Mouse (Mus musculus) natural killer cell, adult 2 months (primary cell): Measurements from ENCODE around the gene Dlgap1.

ENCODE experiments used
- DNase-seq, 2 experiments: peaks; one replicate each; pipeline ENCODE4 v3.0.0; 2022; ENCODE audit warnings: low spot score in 2 of 2

Dlgap1 gene

GRCm38 (mm10) chr17:70614407-70615060 is 645.7 kb downstream of the Dlgap1 start:
- DNase-seq, result no peak

GRCm38 (mm10) chr17:70622493-70622892 is 653.6 kb downstream of the Dlgap1 start:
- no peak for DNase-seq

- no peak for DNase-seq
These were observed 657.5 kb downstream of the Dlgap1 start for GRCm38 (mm10) chr17:70626396-70626795.

- no peak for DNase-seq
These were observed 658.1 kb downstream of the Dlgap1 start for GRCm38 (mm10) chr17:70626925-70627324.

GRCm38 (mm10) chr17:70629653-70630378 is 660.9 kb downstream of the Dlgap1 start:
- no peak for DNase-seq

GRCm38 (mm10) chr17:70633181-70633944 is 664.5 kb downstream of the Dlgap1 start:
- no peak for DNase-seq

GRCm38 (mm10) chr17:70643211-70643610 is 674.3 kb downstream of the Dlgap1 start:
- DNase-seq, result no peak

- DNase-seq, result no peak
These were observed 677.8 kb downstream of the Dlgap1 start for GRCm38 (mm10) chr17:70646641-70647040.

- DNase-seq, result no peak
These were observed 692.5 kb downstream of the Dlgap1 start for GRCm38 (mm10) chr17:70661382-70661781.

GRCm38 (mm10) chr17:70663992-70664391 is 695.1 kb downstream of the Dlgap1 start:
- no peak for DNase-seq

- DNase-seq, result no peak
These were observed 695.7 kb downstream of the Dlgap1 start for GRCm38 (mm10) chr17:70664484-70665040.

- no peak for DNase-seq
These were observed 705.1 kb downstream of the Dlgap1 start for GRCm38 (mm10) chr17:70673985-70674384.

- DNase-seq, result no peak
These were observed 707.6 kb downstream of the Dlgap1 start for GRCm38 (mm10) chr17:70676522-70676921.

- DNase-seq, result peak; percentile 5 to 34
These were observed 714.8 kb downstream of the Dlgap1 start for GRCm38 (mm10) chr17:70683561-70684167.

- DNase-seq, result no peak
These were observed 721.3 kb downstream of the Dlgap1 start for GRCm38 (mm10) chr17:70690174-70690573.

GRCm38 (mm10) chr17:70690598-70690997 is 721.7 kb downstream of the Dlgap1 start:
- no peak for DNase-seq

GRCm38 (mm10) chr17:70706976-70707818 is 738.3 kb downstream of the Dlgap1 start:
- peak; percentile 41 to 62 for DNase-seq

GRCm38 (mm10) chr17:70707819-70708140 is 738.9 kb downstream of the Dlgap1 start:
- no peak for DNase-seq

- no peak for DNase-seq
These were observed 740.7 kb downstream of the Dlgap1 start for GRCm38 (mm10) chr17:70709545-70709944.

GRCm38 (mm10) chr17:70713470-70713869 is 744.6 kb downstream of the Dlgap1 start:
- DNase-seq, result no peak
